Mouse (Mus musculus) bone marrow, adult 2 months (tissue): ENCODE results near the gene Mageh1.

Source experiments
- CTCF ChIP-seq: fragments of 200-500 bp; IDR thresholded peaks from 2 replicates; pipeline ENCODE4 v1.5.1; 2011; ENCODE audit warnings: low read length, control low read depth; ENCODE audit not compliant: control insufficient read depth, insufficient read depth
- POLR2A ChIP-seq: fragments of 200-500 bp; IDR thresholded peaks from 2 replicates; pipeline ENCODE4 v1.6.1; 2011; ENCODE audit warnings: low read depth, mild to moderate bottlenecking, control low read depth, low read length, borderline replicate concordance; ENCODE audit not compliant: control insufficient read depth

- TF ChIP-seq POLR2A (no peak), CTCF (no peak)
Observed at GRCm38 (mm10) chrX:153007685-153008047, 29.7 kb downstream of the Mageh1 start.
